ENCODE assay signal across 8 mouse cellular contexts in genomic region chr12:111677882-111678669, GRCm38 (mm10). TPM values are rescaled to one million over a fixed set of nuclear protein-coding genes. Genes with fewer than 3 reads are reported as not detected.
DNase-seq lines count a peak whose midpoint lies in the region; ATAC-seq and TF ChIP-seq lines count a peak whose summit lies in the region.

Trmt61a (plus strand) TSS chr12:111678105.

- peaks cover 19% of the 10 kb centered on the region for H3K4me1 ChIP-seq in forebrain, embryonic 16.5 days (replicated peaks; ENCODE audit: control insufficient read depth, insufficient read depth, low read length)
- peaks cover 23% of the 10 kb centered on the region for H3K4me1 ChIP-seq in lung, embryonic 16.5 days (replicated peaks; ENCODE audit: control insufficient read depth, insufficient read depth, low read length)
- H3K4me1 ChIP-seq in thymus, adult 2 months (replicated peaks; ENCODE audit: control insufficient read depth, insufficient read depth, low read length), result peaks cover 18% of the 10 kb centered on the region

- H3K4me3 ChIP-seq in forebrain, embryonic 16.5 days (replicated peaks; ENCODE audit: low read length), result peak within 1 kb of the TSS; percentile 77
- peak within 1 kb of the TSS; percentile 92 for H3K4me3 ChIP-seq in lung, embryonic 16.5 days (ENCODE audit: low read length)
- H3K4me3 ChIP-seq in thymus, adult 2 months (ENCODE audit: control insufficient read depth, insufficient read depth, low read length), result peak within 1 kb of the TSS; percentile 66

- intact Hi-C loops in heart, postnatal 25 days (cut with DNase I), result no loop called here

- H3K9me3 ChIP-seq in forebrain, embryonic 16.5 days (ENCODE audit: control insufficient read depth, low read length), result no peaks in the 10 kb centered on the region
- no peaks in the 10 kb centered on the region for H3K9me3 ChIP-seq in lung, embryonic 16.5 days (ENCODE audit: control insufficient read depth, low read length)

- TF ChIP-seq POLR2A in thymus, adult 2 months (IDR thresholded peaks at IDR 0.05; ENCODE audit: control insufficient read depth, extremely low read depth, insufficient read depth, low read length, poor library complexity), result peak; percentile 30; the same call in 1 of the 2 replicates

- H3K4me2 ChIP-seq in forebrain, embryonic 16.5 days (ENCODE audit: low read length), result peak within 1 kb of the TSS; percentile 81
- peak within 1 kb of the TSS; percentile 96 for H3K4me2 ChIP-seq in lung, embryonic 16.5 days (ENCODE audit: low read depth, low read length)

- ATAC-seq in forebrain, embryonic 16.5 days, result peak; percentile 91
- ATAC-seq in lung, embryonic 16.5 days (ENCODE audit: low read depth), result peak; percentile 90

- peak within 1 kb of the TSS; percentile 86 for H3K9ac ChIP-seq in forebrain, embryonic 16.5 days (replicated peaks; ENCODE audit: low read depth, low read length)
- peak within 1 kb of the TSS; percentile 88 for H3K9ac ChIP-seq in lung, embryonic 16.5 days (ENCODE audit: low read length)

- TF ChIP-seq CTCF in thymus, adult 2 months (IDR thresholded peaks at IDR 0.05; ENCODE audit: borderline replicate concordance, control insufficient read depth, extremely low read depth, insufficient read depth, low read length, poor library complexity), result 0 out of 2 replicates have a peak, but pooled peaks have one; percentile 20

- no peaks in the 10 kb centered on the region for H3K27me3 ChIP-seq in forebrain, embryonic 16.5 days (replicated peaks; ENCODE audit: control insufficient read depth, insufficient read depth, low read length)
- peaks cover 11% of the 10 kb centered on the region for H3K27me3 ChIP-seq in lung, embryonic 16.5 days (ENCODE audit: control insufficient read depth, insufficient read depth, low read depth, low read length)
- peaks cover 2% of the 10 kb centered on the region; the same call in 1 of the 2 replicates for H3K27me3 ChIP-seq in thymus, adult 2 months (ENCODE audit: control insufficient read depth, insufficient read depth, low read length)

- no peaks in the 10 kb centered on the region for H3K36me3 ChIP-seq in forebrain, embryonic 16.5 days (ENCODE audit: control insufficient read depth, insufficient read depth)
- H3K36me3 ChIP-seq in lung, embryonic 16.5 days (ENCODE audit: control insufficient read depth, insufficient read depth, low read length), result 0 out of 2 replicates have a peak, but pooled peaks cover 3% of the 10 kb centered on the region
- H3K36me3 ChIP-seq in thymus, adult 2 months (ENCODE audit: control insufficient read depth, insufficient read depth, low read length), result no peaks in the 10 kb centered on the region

- WGBS in forebrain, embryonic 16.5 days, result under 1% methylated on average over 51 of the region's 51 CpGs
- WGBS in lung, embryonic 16.5 days, result under 1% methylated on average over 51 of the region's 51 CpGs
- WGBS in thymus, adult 2 months, result under 1% methylated on average over 51 of the region's 51 CpGs

- H3K27ac ChIP-seq in forebrain, embryonic 16.5 days (ENCODE audit: low read length), result peak within 1 kb of the TSS; percentile 96
- H3K27ac ChIP-seq in lung, embryonic 16.5 days (ENCODE audit: low read length), result peak within 1 kb of the TSS; percentile 99
- peak within 1 kb of the TSS; percentile 13 for H3K27ac ChIP-seq in thymus, adult 2 months (ENCODE audit: control insufficient read depth, insufficient read depth, low read length)

- peak; percentile 79 for DNase-seq in MEL-GATA-1-ER (ENCODE audit: extremely low read depth, low read depth)
- DNase-seq in cerebellum, adult 18-20 months, result peak; percentile 88 to 92
- peak; percentile 81 for DNase-seq in heart, postnatal 25 days (ENCODE audit: low spot score)
- DNase-seq in layer of hippocampus, adult 18-20 months (ENCODE audit: low spot score in 2 of 2), result peak; percentile 85 to 93
- peak; percentile 80 for DNase-seq in ovary, adult 18-20 months (ENCODE audit: low spot score)
- peak; percentile 85 for DNase-seq in thymus, adult 2 months

RNA-seq across cellular contexts. Expression of gene Trmt61a, which starts in this region (rescaled TPM):
- 9.8 and 12.6 TPM in 2 replicates for polyA plus RNA-seq in forebrain, embryonic 16.5 days (2015; fragmentation: Nextera tagmentation; extraction: Ambion mirVana)
- total RNA-seq in heart, postnatal 25 days (2021), result 1 to 10 TPM; 4.4 to 5.7 TPM
- 10 to 100 TPM; 18.5 to 18.8 TPM for total RNA-seq in layer of hippocampus, adult 18-20 months (2021)
- 7.0 and 7.2 TPM in 2 replicates for polyA plus RNA-seq in lung, embryonic 16.5 days (2015; fragmentation: Nextera tagmentation; extraction: Ambion mirVana)
- 40.4 and 47.2 TPM in 2 replicates for polyA plus RNA-seq in thymus, adult 2 months (2012; rRNA removed)

Comparison
In these comparisons a context has a peak if more than half of its experiments do, and no peak if none do; other contexts are left out.
1. Peak in every context shown above with its lines: DNase-seq, ATAC-seq, H3K4me3 ChIP-seq and H3K27ac ChIP-seq.
2. H3K27ac ChIP-seq: peak in every context shown above with its lines; median percentile 99 in lung, embryonic 16.5 days; 96 in forebrain, embryonic 16.5 days; 13 in thymus, adult 2 months.